Mouse (Mus musculus) adrenal gland, postnatal 25 days (tissue): ENCODE measurements around the gene Olfr51. TPM values are rescaled to one million over a fixed set of nuclear protein-coding genes. Genes with fewer than 3 reads are reported as not detected.

Source experiments
- total RNA-seq: library from RNA; stranded (reverse); gene quantifications from 2 replicates; pipeline ENCODE4 v1.2.3, GENCODE M21; 2021

The Olfr51 gene
- total RNA-seq, 1 experiment from 2014 or later: not detected

Other genes starting within 250 kb of the Olfr51 start
- 5.5 and 5.6 TPM in 2 replicates for gene Zfp354c, start 175.9 kb upstream of the Olfr51 start, total RNA-seq
- gene Zfp879, start 162.0 kb upstream of the Olfr51 start, total RNA-seq: 0.62 and 1.0 TPM in 2 replicates
- not detected in 2 replicates for gene Grm6, start 152.9 kb upstream of the Olfr51 start, total RNA-seq
- gene Zfp454, start 115.9 kb upstream of the Olfr51 start, total RNA-seq: 4.7 and 6.3 TPM in 2 replicates
- 7.4 and 11.2 TPM in 2 replicates for gene Zfp2, start 87.4 kb upstream of the Olfr51 start, total RNA-seq
- 3.4 and 4.1 TPM in 2 replicates for gene Zfp354b, start 72.0 kb upstream of the Olfr51 start, total RNA-seq
- not detected in 2 replicates for gene 4933414I15Rik, start 59.8 kb upstream of the Olfr51 start, total RNA-seq
- not detected in 2 replicates for gene Prop1, start 49.8 kb upstream of the Olfr51 start, total RNA-seq
- gene Olfr1378, start 37.1 kb upstream of the Olfr51 start, total RNA-seq: not detected in 2 replicates
- not detected in 2 replicates for gene Olfr1377, start 21.6 kb upstream of the Olfr51 start, total RNA-seq
- 0.33 and 0.49 TPM in 2 replicates for gene Olfr54, start 10.6 kb downstream of the Olfr51 start, total RNA-seq
- not detected in 2 replicates for gene Olfr1375, start 44.5 kb downstream of the Olfr51 start, total RNA-seq
- gene Zfp354a, start 55.7 kb downstream of the Olfr51 start, total RNA-seq: 8.0 and 8.8 TPM in 2 replicates
- gene Gm12569, start 216.9 kb downstream of the Olfr51 start, total RNA-seq: not detected in 2 replicates